Comparison of ENCODE assay signal across 19 mouse cellular contexts in genomic region chr14:99019136-99019808, GRCm38 (mm10). TPM values are rescaled to one million over a fixed set of nuclear protein-coding genes. Genes with fewer than 3 reads are reported as not detected.
A peak's percentile ranks its signal among the peaks of the same experiment; 100 is the strongest.
DNase-seq lines count a peak whose midpoint lies in the region; ATAC-seq and TF ChIP-seq lines count a peak whose summit lies in the region.
"Had no signal": no experiment of that assay in that cellular context is flagged by ENCODE, and none has a peak within 500 bp of the region (broad histone marks: within the 10 kb centered on the region; RNA-seq: fewer than 3 reads in every experiment).

No protein-coding gene starts in this region.

- peak overlapping the region; percentile 29 for H3K4me3 ChIP-seq in heart, embryonic 10.5 days
- no peak overlapping the region for H3K4me3 ChIP-seq in intestine, embryonic 14.5 days (ENCODE audit: low read depth, low read length)
- H3K4me3 ChIP-seq in intestine, postnatal 0 days (ENCODE audit: low read depth, low read length) = no peak overlapping the region
- H3K4me3 ChIP-seq in stomach, embryonic 15.5 days (replicated peaks) = no peak overlapping the region
- no peak overlapping the region for H3K4me3 ChIP-seq in stomach, postnatal 0 days (ENCODE audit: low read depth, low read length)
- H3K4me3 ChIP-seq: forebrain, embryonic 10.5 days; liver, embryonic 15.5 days; neural tube, embryonic 13.5 days had no signal

- no peaks in the 10 kb centered on the region for H3K36me3 ChIP-seq in heart, embryonic 10.5 days
- H3K36me3 ChIP-seq in intestine, embryonic 14.5 days (ENCODE audit: control insufficient read depth, insufficient read depth, low read length) = no peaks in the 10 kb centered on the region
- no peaks in the 10 kb centered on the region for H3K36me3 ChIP-seq in intestine, postnatal 0 days (ENCODE audit: control insufficient read depth, insufficient read depth)
- H3K36me3 ChIP-seq in stomach, embryonic 15.5 days = no peaks in the 10 kb centered on the region
- no peaks in the 10 kb centered on the region for H3K36me3 ChIP-seq in stomach, postnatal 0 days (ENCODE audit: control insufficient read depth, insufficient read depth, low read length)
- H3K36me3 ChIP-seq: forebrain, embryonic 10.5 days; liver, embryonic 15.5 days; neural tube, embryonic 13.5 days had no signal

- peaks cover 32% of the 10 kb centered on the region for H3K4me1 ChIP-seq in heart, embryonic 10.5 days
- H3K4me1 ChIP-seq in intestine, embryonic 14.5 days (replicated peaks; ENCODE audit: control insufficient read depth, insufficient read depth, low read length) = no peaks in the 10 kb centered on the region
- no peaks in the 10 kb centered on the region for H3K4me1 ChIP-seq in intestine, postnatal 0 days (replicated peaks; ENCODE audit: control insufficient read depth, insufficient read depth, low read length)
- no peaks in the 10 kb centered on the region for H3K4me1 ChIP-seq in stomach, embryonic 15.5 days
- no peaks in the 10 kb centered on the region for H3K4me1 ChIP-seq in stomach, postnatal 0 days (replicated peaks; ENCODE audit: control insufficient read depth, insufficient read depth)
- H3K4me1 ChIP-seq: forebrain, embryonic 10.5 days; liver, embryonic 15.5 days had no signal

- H3K9ac ChIP-seq in intestine, embryonic 14.5 days (ENCODE audit: low read length) = no peak overlapping the region
- H3K9ac ChIP-seq in intestine, postnatal 0 days (ENCODE audit: low read depth, low read length) = no peak overlapping the region
- no peak overlapping the region for H3K9ac ChIP-seq in stomach, embryonic 15.5 days
- no peak overlapping the region for H3K9ac ChIP-seq in stomach, postnatal 0 days (ENCODE audit: low read length)
- H3K9ac ChIP-seq: liver, embryonic 15.5 days; neural tube, embryonic 13.5 days had no signal

- no peaks in the 10 kb centered on the region for H3K27me3 ChIP-seq in heart, embryonic 10.5 days (ENCODE audit: insufficient read depth, poor library complexity, severe bottlenecking)
- no peaks in the 10 kb centered on the region for H3K27me3 ChIP-seq in intestine, embryonic 14.5 days (replicated peaks; ENCODE audit: control insufficient read depth, insufficient read depth, low read length)
- H3K27me3 ChIP-seq in intestine, postnatal 0 days (replicated peaks; ENCODE audit: control insufficient read depth, insufficient read depth, low read length) = no peaks in the 10 kb centered on the region
- H3K27me3 ChIP-seq in stomach, embryonic 15.5 days (replicated peaks) = no peaks in the 10 kb centered on the region
- H3K27me3 ChIP-seq in stomach, postnatal 0 days (ENCODE audit: control insufficient read depth, insufficient read depth, low read length) = no peaks in the 10 kb centered on the region
- H3K27me3 ChIP-seq: CH12.LX; liver, embryonic 15.5 days; neural tube, embryonic 13.5 days had no signal

- TF ChIP-seq EP300 in stomach, postnatal 0 days (optimal IDR thresholded peaks at IDR 0.05) = no peak

- WGBS in heart, embryonic 10.5 days = 11% methylated on average over 10 of the region's 10 CpGs
- WGBS in intestine, embryonic 14.5 days = 37% methylated on average over 10 of the region's 10 CpGs
- 39% methylated on average over 10 of the region's 10 CpGs for WGBS in intestine, postnatal 0 days
- 32% methylated on average over 10 of the region's 10 CpGs for WGBS in stomach, embryonic 15.5 days
- 41% methylated on average over 10 of the region's 10 CpGs for WGBS in stomach, postnatal 0 days

- ATAC-seq in intestine, embryonic 14.5 days (replicated peaks; ENCODE audit: low FRiP score, low TSS enrichment, low read depth) = no peak
- no peak for ATAC-seq in intestine, postnatal 0 days
- ATAC-seq in stomach, embryonic 15.5 days (ENCODE audit: insufficient read depth, low FRiP score, low read depth) = no peak
- ATAC-seq in stomach, postnatal 0 days (ENCODE audit: low FRiP score, low TSS enrichment) = no peak

- intact Hi-C loops in heart, postnatal 14 days (cut with DNase I) = loop anchor here (5.0 kb wide), 1 partner anchor 67 kb away; no protein-coding TSS in a partner anchor

- no peaks in the 10 kb centered on the region for H3K9me3 ChIP-seq in heart, embryonic 10.5 days
- H3K9me3 ChIP-seq in intestine, embryonic 14.5 days (ENCODE audit: control insufficient read depth, low read length) = no peaks in the 10 kb centered on the region
- H3K9me3 ChIP-seq in intestine, postnatal 0 days (ENCODE audit: control insufficient read depth) = no peaks in the 10 kb centered on the region
- no peaks in the 10 kb centered on the region for H3K9me3 ChIP-seq in stomach, embryonic 15.5 days
- no peaks in the 10 kb centered on the region for H3K9me3 ChIP-seq in stomach, postnatal 0 days (ENCODE audit: control insufficient read depth, low read length)
- H3K9me3 ChIP-seq: forebrain, embryonic 10.5 days; liver, embryonic 15.5 days; neural tube, embryonic 13.5 days had no signal

- TF ChIP-seq CTCF in intestine, postnatal 0 days (IDR thresholded peaks at IDR 0.05; ENCODE audit: low read depth) = no peak
- TF ChIP-seq CTCF in stomach, postnatal 0 days (IDR thresholded peaks at IDR 0.05; ENCODE audit: low read depth) = no peak

- H3K4me2 ChIP-seq in intestine, embryonic 14.5 days (ENCODE audit: low read length) = peak overlapping the region; percentile 0; the same call in 1 of the 2 replicates
- H3K4me2 ChIP-seq in intestine, postnatal 0 days (replicated peaks; ENCODE audit: low read depth) = no peak overlapping the region
- H3K4me2 ChIP-seq in stomach, embryonic 15.5 days = peak overlapping the region; percentile 16; the same call in 1 of the 2 replicates
- no peak overlapping the region for H3K4me2 ChIP-seq in stomach, postnatal 0 days (replicated peaks; ENCODE audit: low read depth)
- H3K4me2 ChIP-seq: liver, embryonic 15.5 days; neural tube, embryonic 13.5 days had no signal

- DNase-seq in heart, embryonic 10.5 days (ENCODE audit: low spot score) = peak; percentile 88
- DNase-seq in heart, postnatal 14 days = no peak
- peak; percentile 44 for DNase-seq in intestine, embryonic 14.5 days (ENCODE audit: low spot score)
- no peak for DNase-seq in stomach, postnatal 0 days (ENCODE audit: low spot score)
- peak; percentile 14 for DNase-seq in mesoderm, embryonic 11.5 days (ENCODE audit: low read depth, low spot score)
- no peak for DNase-seq in T-cell, adult 2 months (ENCODE audit: low spot score)
- DNase-seq: adrenal gland, adult 8-10 months; cerebellum, adult 9-10 months; gastrocnemius, postnatal 25 days; lung, postnatal 14 days; midbrain, embryonic 14.5 days; right cerebral cortex, adult 18-20 months; thymus, postnatal 25 days had no signal

- H3K27ac ChIP-seq in heart, embryonic 10.5 days = peak overlapping the region; percentile 71
- no peak overlapping the region for H3K27ac ChIP-seq in intestine, embryonic 14.5 days (ENCODE audit: low read depth)
- no peak overlapping the region for H3K27ac ChIP-seq in intestine, postnatal 0 days (ENCODE audit: low read depth, low read length)
- no peak overlapping the region for H3K27ac ChIP-seq in stomach, embryonic 15.5 days
- no peak overlapping the region for H3K27ac ChIP-seq in stomach, postnatal 0 days (replicated peaks)
- H3K27ac ChIP-seq: forebrain, embryonic 10.5 days; liver, embryonic 15.5 days; neural tube, embryonic 13.5 days had no signal

RNA-seq across cellular contexts. Expression of gene Rpl36a-ps1, which starts 25.2 kb away (rescaled TPM):
- 0.46 and 1.5 TPM in 2 replicates for polyA plus RNA-seq in heart, embryonic 10.5 days (2016; fragmentation: Nextera tagmentation; extraction: Ambion mirVana)
- total RNA-seq in heart, postnatal 14 days (2021) = 1 to 10 TPM; 1.1 to 3.7 TPM
- 2.6 TPM in 1 of 2 replicates, not detected in the other for polyA plus RNA-seq in intestine, embryonic 14.5 days (2014; fragmentation: Nextera tagmentation; extraction: Ambion mirVana)
- polyA plus RNA-seq in intestine, postnatal 0 days (2015; fragmentation: Nextera tagmentation; extraction: Ambion mirVana) = 3.4 and 4.4 TPM in 2 replicates
- polyA plus RNA-seq in stomach, embryonic 15.5 days (2015; fragmentation: Nextera tagmentation; extraction: Ambion mirVana) = 2.3 and 7.4 TPM in 2 replicates
- 3.2 and 3.6 TPM in 2 replicates for polyA plus RNA-seq in stomach, postnatal 0 days (2015; fragmentation: Nextera tagmentation; extraction: Ambion mirVana)
- polyA plus RNA-seq: midbrain, embryonic 14.5 days; neural tube, embryonic 13.5 days had no signal

RNA-seq across cellular contexts. Expression of gene Mzt1, which starts 26.7 kb away (rescaled TPM):
- polyA plus RNA-seq in heart, embryonic 10.5 days (2016; fragmentation: Nextera tagmentation; extraction: Ambion mirVana) = 92.2 and 95.7 TPM in 2 replicates
- 10 to 100 TPM; 31.9 to 32.1 TPM for total RNA-seq in heart, postnatal 14 days (2021)
- 53.1 and 64.1 TPM in 2 replicates for polyA plus RNA-seq in intestine, embryonic 14.5 days (2014; fragmentation: Nextera tagmentation; extraction: Ambion mirVana)
- 46.2 and 46.9 TPM in 2 replicates for polyA plus RNA-seq in intestine, postnatal 0 days (2015; fragmentation: Nextera tagmentation; extraction: Ambion mirVana)
- polyA plus RNA-seq in stomach, embryonic 15.5 days (2015; fragmentation: Nextera tagmentation; extraction: Ambion mirVana) = 75.0 and 76.0 TPM in 2 replicates
- 52.8 and 55.8 TPM in 2 replicates for polyA plus RNA-seq in stomach, postnatal 0 days (2015; fragmentation: Nextera tagmentation; extraction: Ambion mirVana)

RNA-seq across cellular contexts. Expression of gene Bora, which starts 26.8 kb away (rescaled TPM):
- 58.1 and 65.2 TPM in 2 replicates for polyA plus RNA-seq in heart, embryonic 10.5 days (2016; fragmentation: Nextera tagmentation; extraction: Ambion mirVana)
- total RNA-seq in heart, postnatal 14 days (2021) = 1 to 10 TPM; 2.7 to 3.2 TPM
- 69.4 and 76.9 TPM in 2 replicates for polyA plus RNA-seq in intestine, embryonic 14.5 days (2014; fragmentation: Nextera tagmentation; extraction: Ambion mirVana)
- polyA plus RNA-seq in intestine, postnatal 0 days (2015; fragmentation: Nextera tagmentation; extraction: Ambion mirVana) = 21.9 and 22.1 TPM in 2 replicates
- polyA plus RNA-seq in stomach, embryonic 15.5 days (2015; fragmentation: Nextera tagmentation; extraction: Ambion mirVana) = 57.2 and 63.8 TPM in 2 replicates
- polyA plus RNA-seq in stomach, postnatal 0 days (2015; fragmentation: Nextera tagmentation; extraction: Ambion mirVana) = 12.4 and 13.8 TPM in 2 replicates

Comparison
In these comparisons a context has a peak if more than half of its experiments do, and no peak if none do; other contexts are left out.
1. DNase-seq: peak in heart, embryonic 10.5 days (single experiment), intestine, embryonic 14.5 days (single experiment) and mesoderm, embryonic 11.5 days (single experiment); none in heart, postnatal 14 days (0 of 2), stomach, postnatal 0 days (single experiment) and T-cell, adult 2 months (single experiment).
2. H3K4me2 ChIP-seq: peak in intestine, embryonic 14.5 days (single experiment) and stomach, embryonic 15.5 days (single experiment); none in intestine, postnatal 0 days (single experiment) and stomach, postnatal 0 days (single experiment).